Mouse (Mus musculus): ENCODE results near the gene Ppfia3.

Ppfia3 gene

DNA sequence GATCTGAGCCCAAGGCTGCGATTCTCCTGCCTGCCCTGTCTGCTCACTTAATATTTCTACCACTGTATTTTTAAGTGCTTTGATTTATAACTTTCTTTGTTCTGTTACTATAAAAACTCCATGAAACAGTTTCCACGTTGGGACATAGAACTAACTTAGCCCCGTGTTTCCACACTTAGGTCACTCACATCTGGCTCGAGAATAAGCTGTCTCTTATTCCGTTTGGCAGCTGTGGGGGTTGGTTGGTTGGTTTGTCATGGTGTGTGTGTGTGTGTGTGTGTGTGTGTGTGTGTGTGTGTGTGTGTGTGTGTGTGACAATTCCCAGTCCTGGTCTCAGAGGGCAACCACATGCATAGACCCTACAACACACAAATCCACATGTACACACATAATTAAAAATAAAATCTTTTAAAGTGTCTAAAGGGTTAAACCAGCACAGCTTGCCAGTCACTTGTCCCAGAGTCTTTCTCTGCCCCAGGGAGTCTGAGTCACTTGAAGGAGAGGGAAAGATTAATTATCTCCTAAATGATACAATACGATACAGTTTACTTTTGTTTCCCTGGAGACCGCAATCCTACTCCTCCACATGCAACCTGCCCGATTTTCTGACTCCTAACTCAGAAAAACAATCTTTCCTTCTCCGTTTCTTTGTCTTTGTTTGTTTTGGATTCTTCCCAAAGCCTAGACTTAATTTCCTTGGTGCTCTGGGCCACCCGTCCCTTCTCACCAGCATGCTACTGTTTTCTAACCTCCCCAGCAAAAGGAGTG is 53.9 kb downstream of the Ppfia3 start:
- no peak for DNase-seq (ENCODE audit: low spot score)

DNA sequence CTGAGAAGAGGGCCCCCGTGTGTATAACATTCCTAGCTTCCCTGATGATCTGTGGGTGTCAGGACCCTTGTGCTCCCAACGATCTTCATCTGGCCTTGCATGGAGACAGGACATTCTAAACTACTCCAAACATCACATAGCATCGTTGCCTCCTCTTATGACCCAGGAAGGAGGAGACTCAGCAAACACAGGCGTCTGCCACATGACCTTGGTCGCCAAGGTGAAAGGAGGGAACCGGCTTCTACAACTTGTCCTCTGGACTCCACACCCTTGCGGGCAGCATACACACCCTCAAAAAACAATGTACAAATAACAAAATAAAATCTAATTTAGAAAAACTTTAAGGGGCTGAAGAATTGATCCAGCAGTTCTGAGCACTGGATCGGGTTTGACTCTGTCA is 54.8 kb downstream of the Ppfia3 start:
- DNase-seq (ENCODE audit: low spot score): no peak

DNA sequence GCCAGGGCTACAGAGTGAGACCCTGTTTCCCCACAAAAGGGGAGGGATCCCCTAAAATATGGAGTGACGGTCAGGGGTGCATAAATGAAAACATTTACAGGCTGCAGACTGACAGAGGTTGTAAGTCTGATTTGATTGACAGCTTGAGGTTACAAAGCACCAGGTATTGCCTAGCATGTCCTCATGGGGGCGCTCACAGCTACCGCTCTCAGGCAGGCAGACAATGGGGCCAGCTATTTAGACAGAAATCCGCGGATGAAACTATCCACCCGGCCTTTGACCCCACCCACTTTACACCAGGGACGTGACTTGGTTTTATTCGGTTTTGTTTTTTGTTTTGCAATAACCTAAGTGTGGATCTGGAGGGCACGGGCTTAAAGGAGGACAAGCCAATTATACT is 57.4 kb downstream of the Ppfia3 start:
- DNase-seq (ENCODE audit: low spot score): no peak

DNA sequence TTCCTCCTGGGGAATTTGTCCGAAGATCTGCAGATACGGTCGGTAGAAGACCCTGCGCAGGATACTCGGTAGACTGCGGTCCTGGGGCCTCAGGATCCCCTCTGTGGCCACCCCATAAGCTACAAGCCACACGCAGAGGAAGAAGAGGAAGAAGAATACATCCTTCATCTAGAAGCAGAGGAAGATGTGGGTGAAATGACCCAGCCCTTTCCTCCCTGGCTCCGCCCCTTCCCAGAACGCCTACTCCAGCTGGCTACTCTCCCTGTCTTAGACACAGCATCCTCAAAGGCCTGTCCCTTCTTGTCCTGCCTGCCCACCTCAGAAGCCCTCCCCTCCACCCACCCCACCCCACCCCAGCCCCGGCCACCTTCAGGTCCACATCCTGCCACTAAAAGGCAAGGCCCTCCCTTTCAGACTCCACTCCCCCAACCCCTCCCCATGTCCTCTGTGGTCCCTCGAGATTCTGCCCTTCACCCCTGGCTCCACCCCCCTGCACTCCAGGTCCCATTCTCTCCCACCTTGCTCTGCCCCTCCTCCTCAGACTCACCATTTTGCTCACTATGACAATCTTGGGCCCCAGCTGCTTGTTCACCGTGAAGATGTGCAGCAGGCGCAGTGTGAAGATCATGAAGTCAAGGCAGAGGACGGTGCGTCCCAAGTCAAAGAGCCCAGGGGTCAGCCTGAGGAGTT is 58.1 kb downstream of the Ppfia3 start:
- DNase-seq (ENCODE audit: low spot score): no peak

DNA sequence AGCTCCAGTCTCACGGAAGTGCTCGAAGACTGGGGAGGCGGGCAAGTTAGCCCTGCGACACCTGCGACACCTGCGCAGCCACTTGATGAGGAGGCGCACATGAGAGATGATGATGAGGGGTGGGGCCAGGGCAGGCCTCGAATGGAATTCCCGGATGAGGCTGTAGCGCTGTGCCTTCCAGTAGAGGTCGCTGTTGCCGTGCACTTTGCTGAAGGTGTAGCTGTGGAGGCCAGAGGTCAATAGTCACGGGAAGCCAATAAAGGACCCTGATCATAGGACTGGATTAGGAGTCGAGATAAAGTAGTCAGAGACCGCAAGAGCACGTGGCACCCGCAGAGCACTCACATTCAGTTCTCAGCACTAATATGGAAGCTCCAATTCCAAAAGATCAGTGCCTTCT is 61.5 kb downstream of the Ppfia3 start:
- DNase-seq (ENCODE audit: low spot score): peak; percentile 66

DNA sequence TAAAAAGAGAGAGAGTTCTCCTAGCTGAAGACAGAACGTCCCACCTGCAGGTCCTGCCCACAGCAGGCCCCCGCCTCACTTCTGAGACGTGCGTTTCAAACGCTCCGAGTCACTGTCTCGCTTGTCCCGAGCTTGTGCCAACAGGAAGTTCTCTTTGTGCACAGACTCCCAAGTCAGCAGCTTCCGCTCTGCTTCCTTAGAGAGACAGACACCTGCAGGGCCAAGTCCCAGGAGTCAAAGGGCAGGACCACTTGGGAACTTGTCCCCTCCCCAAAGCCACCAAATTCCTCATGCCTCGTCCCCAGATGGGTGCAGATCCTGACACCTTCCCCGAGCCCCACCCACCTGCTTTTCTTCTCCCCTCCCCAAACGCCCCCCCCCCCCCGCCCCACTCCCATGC is 62.0 kb downstream of the Ppfia3 start:
- no peak for DNase-seq (ENCODE audit: low spot score)

DNA sequence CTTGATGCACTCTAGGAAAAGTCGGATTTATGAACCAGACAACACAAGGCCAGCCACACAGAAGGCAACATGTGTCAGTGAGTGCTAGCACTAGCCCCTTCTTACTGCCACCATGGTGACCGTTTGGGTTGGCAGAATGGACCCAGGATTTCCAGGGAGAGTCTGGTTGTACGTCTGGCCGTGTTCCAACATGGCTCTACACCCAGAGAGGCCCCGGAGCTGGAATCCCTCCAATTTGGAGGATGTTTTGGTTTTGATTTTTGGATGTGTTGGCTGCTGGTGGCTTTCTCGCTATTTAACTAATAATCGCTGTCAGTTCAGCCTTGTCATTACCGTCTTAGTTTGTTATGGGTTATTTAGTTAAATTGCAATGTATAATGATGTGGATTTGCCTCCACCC is 64.2 kb downstream of the Ppfia3 start:
- no peak for DNase-seq (ENCODE audit: low spot score)

DNA sequence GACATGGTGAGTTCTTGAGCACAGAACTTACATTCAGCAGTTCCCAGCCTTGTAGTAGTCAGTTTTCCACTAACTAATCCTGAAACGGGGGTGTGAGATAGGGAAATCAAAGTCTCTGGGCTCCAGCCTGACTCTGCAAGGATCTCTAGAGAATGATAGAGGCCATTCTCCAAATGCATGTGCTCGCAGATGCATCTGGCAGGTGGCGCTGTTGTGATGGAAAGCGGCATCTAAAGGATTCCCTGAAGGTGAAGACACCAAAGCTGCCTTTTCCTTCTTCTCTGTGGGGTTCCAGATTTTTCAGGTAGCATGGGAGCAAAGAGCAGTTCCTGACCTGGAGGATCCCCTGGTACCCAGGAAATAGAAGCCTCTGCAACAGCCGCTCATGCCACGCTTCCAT is 66.5 kb downstream of the Ppfia3 start:
- DNase-seq (ENCODE audit: low spot score): peak; percentile 58

DNA sequence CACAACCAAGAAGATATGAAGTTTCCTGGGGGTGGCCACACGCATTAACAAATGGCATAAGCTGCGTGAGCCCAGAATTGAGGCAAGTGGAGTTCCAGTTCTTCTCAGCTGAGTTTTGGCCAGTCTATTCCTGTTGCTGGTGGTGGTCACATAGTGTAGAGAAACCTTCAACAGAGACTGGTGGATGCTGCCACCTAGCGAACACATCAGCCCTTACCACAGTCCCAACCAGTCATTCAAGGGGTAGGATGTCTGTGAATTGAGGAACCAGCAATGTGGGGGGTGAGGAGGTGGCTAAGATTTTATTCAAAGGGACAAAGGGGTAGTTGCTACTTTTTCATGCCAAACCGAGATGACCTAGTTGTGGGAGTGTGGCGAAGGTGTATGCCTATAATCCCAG is 67.1 kb downstream of the Ppfia3 start:
- DNase-seq (ENCODE audit: low spot score): peak; percentile 40

DNA sequence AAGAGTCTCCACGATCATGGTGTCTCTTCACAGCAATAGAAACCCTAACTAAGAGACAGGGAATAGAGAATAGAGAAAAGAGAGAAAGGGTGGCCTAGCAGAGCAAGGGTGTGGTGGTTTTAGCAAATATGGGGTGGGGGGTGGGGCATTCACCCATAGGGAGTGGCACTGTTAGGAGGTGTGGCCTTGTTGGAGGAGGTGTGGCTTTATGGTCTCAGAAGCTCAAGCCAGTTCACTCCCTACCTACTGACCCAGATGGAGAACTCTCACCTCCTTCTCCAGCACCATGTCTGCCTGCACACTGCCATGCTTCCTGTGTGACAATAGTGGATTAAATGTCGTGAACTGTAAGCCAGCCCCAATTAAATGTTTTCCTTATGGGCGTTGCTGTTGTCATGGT is 69.3 kb downstream of the Ppfia3 start:
- DNase-seq (ENCODE audit: low spot score): no peak

DNA sequence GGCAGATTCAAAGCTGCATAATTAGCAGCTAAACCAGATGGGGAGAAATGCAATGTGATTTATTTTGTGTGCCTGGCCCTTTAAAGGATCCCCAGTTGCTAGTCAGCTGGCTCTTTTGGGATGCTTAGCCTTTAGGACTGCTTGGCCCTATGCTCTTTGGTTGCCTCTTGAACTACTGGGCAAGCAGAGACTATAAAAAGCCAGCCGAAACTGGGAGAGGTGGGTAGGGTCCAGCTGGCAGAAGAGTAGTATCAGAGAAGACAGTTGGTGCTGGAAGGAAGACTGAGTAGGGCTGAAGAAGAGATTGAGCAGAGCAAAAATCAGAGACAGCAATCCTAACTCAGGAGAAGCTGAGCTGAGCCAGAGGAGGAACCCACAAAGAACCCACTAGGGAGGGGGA is 70.2 kb downstream of the Ppfia3 start:
- DNase-seq (ENCODE audit: low spot score): no peak

All from ovary, postnatal 14 days (tissue).